Mouse (Mus musculus) heart, adult 18-20 months (tissue): ENCODE data around the gene Coro1c. TPM values are rescaled to one million over a fixed set of nuclear protein-coding genes. Genes with fewer than 3 reads are reported as not detected.
A peak's percentile ranks its signal among the peaks of the same experiment; 100 is the strongest.

Experiments used
- DNase-seq, 2 experiments: peaks; one replicate each; pipeline ENCODE4 v3.0.0; 2021 to 2022; ENCODE audit warnings: mixed read lengths in 1 of 2
- total RNA-seq, 2 experiments: library from RNA; stranded (reverse); gene quantifications; 2 replicates each; pipeline ENCODE4 v1.2.3; 2021

The Coro1c gene
- total RNA-seq, 2 experiments from 2014 or later, result 30.3 to 33.1 TPM

DNA sequence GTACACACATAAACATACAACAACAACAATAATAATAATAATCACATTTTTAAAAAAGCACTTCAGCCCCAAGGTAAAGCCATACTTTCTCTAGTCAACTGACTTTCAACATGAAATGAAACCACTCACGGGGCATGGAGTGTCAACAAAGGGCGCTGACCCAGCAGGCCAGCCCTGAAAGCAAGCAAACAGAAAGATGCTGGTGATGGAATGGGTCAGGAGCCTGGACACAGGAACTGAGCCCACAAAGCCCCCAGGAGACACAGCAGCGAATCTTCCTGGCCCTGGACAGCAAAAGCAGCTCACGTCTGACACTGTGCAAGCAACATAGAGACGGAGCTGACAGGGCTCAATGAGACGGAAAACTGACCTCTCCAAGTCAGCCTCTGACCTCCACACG, 23.8 kb downstream of the Coro1c start:
- no peak for DNase-seq

DNA sequence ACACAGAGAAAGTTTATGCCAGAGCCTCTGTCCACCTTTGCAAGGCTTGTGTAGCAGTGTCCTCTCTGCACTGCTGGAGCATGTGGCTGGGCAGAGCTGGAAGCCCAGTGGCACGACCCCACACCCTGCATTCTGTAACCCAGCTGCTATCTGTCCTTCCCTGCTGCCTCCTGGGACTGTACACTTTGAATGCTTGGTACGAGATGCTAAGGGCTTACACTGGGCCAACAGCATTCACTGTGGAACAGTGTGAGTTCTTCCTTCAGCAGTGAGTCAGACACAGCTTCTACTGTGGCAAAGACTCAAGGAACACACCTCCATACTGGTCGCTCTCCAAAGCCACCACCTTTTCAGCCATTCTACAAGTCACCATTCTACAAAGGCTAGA, 25.2 kb downstream of the Coro1c start:
- no peak for DNase-seq

DNA sequence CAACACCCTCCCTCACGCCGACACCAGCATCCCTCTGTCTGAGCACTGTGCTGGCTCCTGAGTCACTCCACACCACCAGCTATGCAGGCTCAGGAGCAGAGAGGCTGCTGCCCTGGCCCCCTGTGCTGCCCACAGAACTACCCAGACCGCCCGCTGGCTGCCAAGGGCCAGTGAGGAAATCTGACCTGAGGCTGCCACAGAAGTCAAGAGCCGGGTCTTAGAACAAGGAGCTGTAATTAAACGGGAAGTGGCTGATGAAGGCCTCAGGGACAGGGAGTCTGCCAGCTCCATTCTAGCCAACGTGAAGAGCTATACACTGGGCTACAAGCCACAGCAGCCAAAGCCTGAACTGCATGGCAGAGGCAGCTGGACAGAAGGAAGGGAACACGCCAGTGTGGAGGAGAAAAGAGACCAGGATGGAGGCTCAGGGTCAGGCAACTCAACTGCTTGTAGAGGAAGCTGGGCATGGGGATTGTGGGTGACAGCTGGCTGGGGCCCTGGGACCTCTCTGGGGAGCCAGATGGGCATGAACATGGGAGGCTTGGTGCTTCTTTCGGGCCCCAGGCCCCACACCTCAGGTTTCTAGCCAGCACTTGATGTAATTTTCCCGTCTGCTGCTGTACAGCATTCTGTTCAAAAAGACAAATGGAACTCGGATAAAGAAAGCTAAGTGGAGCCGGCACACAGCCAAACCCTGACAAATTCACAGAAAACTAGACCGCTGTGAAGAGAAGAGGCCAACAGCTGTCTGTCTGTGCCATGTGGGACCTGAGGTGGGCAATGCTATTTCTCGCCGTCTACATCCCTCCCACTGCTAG, 25.8 kb downstream of the Coro1c start:
- no peak for DNase-seq

DNA sequence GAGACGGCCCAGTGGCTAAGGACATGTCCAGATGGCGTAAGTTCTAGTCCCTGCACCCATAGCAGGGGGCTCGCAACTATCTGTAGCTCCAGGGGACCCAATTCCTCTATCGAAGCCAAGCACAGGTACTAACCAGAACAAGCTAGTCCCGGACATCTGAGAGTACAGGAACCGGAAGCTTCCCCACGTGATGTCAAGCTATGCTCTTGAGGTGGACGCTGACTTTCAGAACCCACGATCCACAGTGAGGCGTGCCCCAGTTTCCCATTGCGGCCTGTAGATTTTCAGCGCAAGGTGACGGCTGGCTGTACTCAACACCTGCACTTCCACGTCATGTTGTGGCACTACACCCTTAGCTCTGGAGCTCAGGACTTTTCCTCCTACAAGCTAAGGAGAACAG, 27.4 kb downstream of the Coro1c start:
- no peak for DNase-seq

DNA sequence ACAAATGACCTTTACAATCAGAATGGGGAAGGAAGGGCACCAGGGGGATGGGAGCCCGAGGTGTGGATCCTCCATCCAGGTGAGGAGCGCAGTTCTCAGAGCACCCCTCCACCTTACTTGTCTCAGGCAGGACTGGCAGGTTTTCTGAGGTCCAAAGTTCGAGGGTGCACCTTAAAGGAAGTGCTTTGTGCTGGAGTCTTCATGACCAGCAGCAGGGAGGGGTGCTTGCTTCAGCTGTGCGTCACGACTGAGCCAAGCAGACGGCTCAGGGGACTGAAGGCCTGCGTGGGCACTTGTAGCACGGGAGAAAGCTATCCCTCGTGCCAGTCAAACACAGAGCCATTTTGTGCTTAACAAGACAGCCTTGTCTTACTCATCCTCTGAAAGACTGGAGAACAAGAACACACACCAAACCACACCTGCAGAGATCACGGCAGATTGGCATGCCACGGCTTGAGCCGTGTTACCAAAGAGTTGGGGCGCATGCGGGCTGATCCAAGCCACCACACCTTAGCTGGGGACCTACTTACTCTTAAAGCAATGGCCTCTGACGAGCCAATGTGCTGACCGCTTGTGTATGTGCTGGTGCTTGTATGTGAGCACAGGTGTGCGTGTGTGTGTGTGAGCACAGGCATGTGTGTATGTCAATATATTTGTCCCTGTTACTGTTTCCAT, 29.5 kb downstream of the Coro1c start:
- no peak for DNase-seq

DNA sequence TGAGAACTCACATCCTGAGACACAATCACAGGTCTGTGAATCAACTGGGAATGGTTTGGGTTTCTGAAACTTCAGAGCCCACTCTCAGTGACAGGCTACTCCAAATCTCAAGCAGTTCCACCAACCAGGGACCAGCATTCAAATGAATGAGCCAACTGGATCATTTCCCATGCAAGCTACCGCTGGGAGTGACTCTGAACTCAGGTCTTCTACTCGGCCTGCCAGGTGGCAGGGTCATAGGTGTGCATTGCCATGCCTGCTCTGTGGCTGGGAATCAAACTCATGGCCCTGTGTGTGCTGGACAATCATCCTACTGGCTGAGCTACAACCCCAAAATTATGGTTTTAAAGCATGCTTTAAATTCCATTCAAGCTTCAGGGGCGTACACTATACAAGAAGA, 31.0 kb downstream of the Coro1c start:
- DNase-seq, result no peak

DNA sequence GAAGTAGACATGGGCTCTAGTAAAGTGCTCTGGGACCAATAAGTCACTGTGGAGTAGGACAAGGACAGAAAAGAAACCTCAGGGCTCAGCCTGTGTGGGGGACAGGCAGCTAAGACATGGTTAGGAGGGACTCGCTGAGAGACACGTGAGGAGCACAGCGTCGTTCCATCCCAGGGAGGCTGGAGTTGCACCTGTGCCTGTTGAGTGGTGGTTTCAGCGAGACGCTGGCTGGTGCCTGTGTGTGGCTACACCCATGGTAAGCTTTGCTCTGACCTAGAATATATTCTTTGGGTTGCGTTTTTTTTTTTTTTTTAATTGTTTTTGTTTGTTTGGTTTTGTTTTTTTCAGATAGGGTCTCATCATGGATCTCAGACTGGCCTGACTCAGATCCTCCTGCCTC, 32.4 kb downstream of the Coro1c start:
- DNase-seq, result no peak

DNA sequence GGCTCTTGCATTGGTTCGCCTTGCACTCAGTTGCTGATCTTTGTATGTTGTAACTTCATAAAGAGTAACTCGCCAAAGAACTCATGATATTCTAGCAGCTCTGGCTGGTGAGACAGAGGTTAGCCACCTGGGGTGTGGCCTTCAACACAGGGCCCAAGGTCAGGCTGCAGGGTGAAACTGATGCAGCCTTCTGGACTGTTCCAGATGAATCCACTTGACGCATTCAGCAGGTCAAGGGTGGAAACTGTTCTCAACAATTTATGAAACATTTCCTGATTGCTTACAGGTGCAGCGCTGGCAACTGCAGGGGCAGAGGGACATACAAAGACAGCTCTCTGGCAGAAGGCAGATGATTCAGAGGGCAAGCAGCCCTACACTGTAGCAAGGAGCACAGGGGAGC, 32.9 kb downstream of the Coro1c start:
- DNase-seq, result no peak

DNA sequence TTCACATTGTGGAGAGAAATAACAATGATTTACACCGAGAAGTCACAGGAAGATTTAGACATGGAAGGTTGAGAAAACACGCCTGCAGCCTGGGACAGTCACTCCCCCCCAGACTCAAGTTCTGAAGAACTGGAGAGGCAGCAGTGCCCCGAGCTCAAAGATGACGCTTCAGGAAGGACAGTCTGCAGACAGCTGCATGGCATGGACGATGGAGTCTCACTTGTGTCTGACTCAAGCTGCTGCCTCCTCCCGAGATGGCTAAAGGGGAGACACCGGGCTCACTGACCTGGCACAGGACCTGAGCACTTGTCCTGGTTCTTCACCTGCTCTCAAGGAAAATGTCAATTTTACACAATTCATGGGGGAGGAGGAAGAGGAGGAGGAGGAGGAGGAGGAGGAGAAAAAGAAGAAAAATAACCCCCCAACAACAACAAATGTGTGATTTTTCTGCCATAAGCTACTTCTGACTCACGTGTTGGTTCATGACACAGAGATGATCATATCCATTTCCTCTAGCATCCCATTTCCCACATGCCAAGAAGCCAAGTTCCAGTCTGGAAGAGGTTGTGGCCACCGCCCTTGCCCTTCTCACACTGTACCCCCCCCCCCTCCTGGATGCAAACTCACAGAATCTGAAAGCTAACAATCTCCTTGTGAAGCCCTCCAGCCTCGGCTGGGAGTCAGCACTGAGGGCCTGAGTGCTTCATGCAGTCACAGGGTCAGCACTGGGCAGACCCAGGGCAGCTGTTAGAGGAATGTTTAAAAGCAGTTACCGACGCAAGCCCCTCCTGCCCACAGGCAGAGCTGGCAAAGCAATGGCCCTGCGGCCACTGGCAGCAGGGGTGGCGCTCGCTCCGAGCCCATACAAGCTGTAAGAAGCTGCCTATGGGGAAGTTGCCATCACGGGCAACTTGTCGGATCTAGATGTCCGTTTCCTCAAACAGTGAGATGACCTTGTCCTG, 34.2 kb downstream of the Coro1c start:
- DNase-seq, result no peak

DNA sequence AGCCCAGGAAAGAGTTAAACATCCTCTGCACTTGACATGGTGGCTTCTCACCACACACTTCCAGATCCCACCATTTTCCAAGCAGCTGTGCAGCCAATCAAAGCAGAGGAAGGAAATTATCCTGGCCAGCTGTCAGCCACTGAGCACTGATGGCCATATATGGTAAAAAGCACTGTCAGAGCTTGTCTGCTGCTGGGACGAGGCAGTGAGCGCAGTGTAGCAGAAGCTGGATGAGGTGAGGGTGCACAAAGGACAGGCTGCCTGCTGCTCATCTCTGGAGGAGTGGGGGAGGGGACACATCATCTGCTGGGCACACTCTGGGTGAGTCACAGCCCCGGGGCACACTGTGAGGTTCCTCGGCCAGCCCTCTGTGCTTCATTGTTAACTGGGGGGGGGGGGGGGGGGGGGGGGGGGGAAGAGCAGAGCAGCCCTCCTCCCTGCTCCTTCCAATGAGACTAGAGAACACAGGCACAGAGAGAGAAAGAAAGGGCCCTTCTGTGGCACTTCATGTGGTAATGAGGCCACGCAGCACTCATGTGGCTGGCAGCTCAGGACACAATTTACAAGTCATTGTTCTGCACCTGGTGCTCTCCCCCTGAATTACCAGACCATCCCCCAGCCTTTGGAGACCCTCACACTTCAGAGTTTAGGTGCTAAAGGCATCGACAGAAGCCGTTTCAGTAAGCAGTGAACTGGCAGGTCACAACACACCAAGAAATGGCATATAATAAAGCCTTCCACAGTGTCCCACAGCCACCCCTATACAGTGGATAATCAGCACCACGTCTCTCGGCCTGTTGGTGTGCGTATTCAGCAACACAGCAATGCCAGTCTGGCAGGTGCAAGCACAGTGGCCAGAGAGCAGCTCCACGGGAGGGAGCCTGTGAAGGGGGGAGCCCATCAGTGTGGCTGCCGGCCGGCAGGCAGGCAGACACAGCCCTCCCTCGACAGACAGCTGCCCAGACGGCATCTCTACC, 35.3 kb downstream of the Coro1c start:
- peak; percentile 77 to 88 for DNase-seq

DNA sequence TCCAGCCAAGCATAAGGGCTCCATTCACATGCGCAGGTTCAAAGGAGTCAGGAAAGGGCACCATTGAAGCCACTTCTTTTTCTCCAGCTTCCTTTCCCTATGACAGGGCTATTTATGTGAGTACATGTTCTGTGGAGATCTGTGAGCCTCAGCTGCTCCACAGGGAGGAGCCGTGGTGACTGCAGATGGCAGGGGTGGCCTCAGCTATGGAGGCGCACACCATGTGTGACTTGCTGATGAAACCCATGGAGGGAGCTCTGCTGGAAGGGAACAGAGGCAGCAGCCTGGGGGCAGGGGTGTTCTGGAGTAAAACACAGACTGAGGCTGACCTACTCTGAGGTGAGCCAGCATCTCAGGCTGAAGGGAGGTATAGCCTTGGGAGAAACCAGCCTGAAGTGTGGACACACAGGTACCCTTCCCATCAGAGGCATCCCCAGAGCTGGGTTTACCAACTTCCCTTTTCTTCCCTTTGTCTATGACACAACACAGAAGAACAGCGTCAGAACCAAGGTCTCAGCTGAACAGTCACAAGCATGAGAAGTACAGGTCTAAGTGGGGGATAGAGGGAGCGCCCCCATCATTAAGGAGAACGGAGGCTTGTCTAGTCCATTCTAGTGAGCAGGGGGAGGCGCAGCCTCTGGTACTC, 36.5 kb downstream of the Coro1c start:
- no peak for DNase-seq

DNA sequence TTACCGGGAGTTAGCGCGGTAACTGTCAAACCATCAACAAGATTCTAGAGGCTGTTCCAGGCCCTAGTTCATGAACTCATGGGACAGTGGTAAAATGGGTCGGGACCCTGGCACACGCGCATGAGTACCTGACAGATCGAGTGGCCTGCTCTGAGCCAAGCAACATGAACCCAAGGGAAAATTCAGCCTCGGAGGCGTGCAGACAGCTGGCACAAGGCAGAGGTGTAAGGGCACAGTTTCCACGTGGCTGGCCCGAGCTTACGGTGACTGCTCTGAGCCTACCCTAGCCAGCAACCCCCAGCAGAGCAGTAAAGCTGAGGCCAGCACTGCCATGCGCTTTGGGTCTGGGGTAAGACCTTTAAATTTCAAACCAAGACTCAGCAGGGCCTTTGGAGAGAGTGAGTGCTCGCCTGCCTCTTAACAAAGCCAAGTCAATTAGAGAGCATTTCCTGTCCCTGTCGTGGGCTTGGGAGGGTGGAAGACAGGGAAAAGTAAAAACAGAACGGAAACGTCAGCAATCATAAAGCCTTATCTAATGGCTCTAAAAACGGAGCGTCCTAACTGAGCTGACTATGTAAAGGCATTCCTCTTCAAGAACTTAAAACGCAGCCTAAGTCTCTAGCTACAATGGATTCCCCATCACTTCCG, 38.0 kb downstream of the Coro1c start:
- peak in 1 of 2 experiments; percentile 40 for DNase-seq

DNA sequence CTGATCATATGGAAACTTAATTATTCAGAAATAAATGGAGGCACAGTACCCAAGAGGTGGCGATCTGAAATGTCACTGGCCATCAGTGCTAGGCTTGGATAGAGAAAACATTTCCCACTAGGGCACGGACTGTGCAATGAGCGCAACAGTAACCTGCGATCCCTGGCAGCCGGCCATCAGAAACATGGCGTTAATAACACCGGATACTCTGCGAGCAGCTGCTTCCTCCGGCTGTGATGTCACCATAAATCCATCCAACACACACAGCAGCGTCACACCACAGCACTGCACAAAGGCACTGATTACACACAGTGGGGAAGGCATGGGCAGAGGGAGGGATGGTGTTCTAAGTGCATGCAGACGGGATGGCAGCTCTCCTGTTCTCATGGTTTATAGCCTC, 39.4 kb downstream of the Coro1c start:
- DNase-seq, result peak; percentile 84 to 88

DNA sequence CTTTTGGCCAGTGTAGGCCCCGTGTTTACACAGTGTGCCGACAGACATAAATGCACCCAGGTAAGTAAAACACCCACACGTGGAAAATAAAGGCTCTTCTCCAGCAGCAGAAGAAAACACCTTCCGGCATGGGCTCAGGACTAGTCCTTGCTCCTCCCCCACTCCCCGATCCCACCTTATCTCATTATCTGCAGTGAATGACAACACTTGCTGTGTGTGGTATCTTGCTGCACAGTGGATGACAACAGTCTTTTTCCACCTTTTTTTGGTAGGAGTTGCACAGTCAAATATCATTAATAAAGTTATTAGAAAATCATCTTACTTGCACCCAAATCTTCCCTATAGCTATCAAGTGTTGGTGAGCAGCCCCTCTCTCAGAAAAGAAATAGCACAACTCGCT, 43.6 kb downstream of the Coro1c start:
- no peak for DNase-seq

DNA sequence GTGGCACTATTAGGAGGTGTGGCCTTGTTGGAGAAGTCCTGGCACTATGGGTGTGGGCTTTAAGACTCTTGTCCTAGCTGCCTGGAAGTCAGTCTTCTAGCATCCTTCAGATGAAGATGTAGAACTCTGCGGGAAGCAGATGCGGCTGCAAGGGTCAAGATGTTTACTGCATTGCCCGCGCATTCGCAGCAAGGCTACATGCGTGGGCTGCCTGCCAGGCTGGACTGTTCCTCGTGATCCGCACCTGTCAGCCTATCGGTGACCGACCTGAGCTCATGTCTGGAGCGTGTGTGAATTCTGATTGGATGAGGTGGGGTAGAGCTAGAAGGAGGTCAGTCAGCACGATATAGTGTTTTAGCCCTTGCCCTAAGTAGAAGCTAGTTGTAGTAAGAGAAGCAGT, 44.6 kb downstream of the Coro1c start:
- no peak for DNase-seq

DNA sequence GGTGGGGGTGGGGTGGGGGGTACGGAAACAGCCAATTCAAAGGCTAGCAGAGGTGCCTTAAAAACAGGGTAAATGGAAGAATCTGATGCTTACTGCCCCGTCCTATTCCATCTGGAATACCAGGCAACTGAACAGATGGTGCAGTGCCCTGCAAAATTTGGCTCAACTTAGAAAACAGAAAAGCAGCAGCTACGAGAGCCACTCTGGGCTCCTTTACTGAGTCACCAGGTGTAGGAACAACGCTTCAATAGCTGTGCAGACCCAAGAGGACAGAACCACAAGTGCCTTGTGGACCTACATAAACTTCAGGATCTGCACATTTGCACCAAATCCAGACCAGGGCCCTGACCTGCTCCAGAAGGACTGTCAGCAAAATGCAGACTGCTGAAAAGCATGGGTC, 46.1 kb downstream of the Coro1c start:
- no peak for DNase-seq

DNA sequence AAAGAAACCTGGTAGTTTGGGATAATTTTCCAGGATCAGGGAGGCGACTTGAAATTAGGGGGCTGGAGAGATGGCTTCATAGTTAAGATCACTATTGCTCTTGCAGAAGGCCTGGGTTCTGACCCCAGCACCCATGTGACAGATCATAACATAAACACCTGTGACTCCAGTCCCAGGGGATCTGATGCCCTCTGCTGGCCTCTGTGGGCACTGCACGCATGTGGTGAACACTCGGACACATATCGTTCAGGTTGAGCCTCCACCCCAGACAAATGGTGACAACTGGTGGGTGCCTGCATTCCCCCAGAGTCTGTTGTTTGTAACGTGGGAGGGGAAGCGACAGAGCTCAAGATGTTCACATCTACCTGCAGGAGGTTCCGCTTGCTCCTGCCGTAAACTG, 47.3 kb downstream of the Coro1c start:
- DNase-seq, result peak in 1 of 2 experiments; percentile 46

DNA sequence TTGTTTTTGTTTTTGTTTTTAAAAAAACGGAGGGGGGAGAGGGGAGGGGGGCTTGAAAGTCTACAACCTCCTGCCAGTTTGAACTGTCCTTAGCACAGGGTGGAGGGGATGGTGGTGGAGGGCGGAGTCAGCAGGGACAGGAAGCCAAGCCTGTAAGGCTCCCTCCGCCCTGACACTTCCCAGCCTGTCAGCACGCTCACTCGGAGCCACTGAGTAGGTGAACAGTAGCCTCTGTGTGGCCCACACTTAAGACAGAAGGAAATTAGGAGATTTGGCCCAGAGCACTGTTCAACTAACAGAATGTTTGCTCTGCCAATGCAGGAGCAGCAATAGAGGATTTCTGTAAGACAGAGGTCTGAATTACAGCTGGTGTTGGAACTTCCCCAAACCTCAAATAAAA, 49.6 kb downstream of the Coro1c start:
- DNase-seq, result peak; percentile 79 to 82

DNA sequence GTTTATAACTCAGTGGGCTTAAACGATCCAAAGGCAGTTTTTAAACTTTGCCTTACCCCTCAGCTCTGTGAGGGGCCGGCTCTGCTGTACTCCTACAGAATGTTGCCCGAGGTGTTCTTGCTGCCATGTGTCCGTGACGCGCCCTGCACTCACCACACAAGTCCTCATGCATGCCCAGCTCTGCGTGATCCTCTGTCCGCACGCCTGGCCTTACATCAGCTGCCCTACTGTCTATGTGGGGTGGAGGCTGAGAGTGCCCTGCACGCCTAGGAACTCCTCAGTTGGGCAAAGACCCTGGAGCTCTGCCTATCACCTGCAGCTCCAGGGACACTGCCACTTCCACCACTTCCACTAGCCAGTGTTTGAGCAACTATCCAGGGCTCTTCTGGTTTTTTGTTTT, 50.0 kb downstream of the Coro1c start:
- DNase-seq, result peak in 1 of 2 experiments; percentile 48

DNA sequence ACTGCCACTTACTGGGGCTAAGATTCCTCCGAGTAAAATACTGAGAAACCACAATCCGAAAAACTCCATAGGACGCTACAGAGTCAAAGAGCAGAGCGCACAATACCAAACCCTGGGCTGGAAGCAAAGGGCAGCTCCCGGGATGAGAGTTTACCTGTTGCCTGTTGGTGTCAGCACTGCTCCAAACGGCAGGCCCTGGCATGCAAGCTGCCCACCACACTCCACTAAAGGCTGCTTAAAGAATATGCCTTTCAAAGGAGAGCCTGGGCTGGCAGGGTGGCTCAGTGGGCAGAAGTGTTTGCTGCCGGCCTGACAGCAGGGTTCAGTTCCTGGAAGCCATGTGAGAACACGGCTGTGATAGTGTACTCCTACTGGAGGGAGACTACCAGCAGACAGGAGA, 50.9 kb downstream of the Coro1c start:
- DNase-seq, result peak in 1 of 2 experiments; percentile 48
